Mouse (Mus musculus) hindbrain, embryonic 15.5 days (tissue): ENCODE results near the gene Hist1h3d. TPM values are rescaled to one million over a fixed set of nuclear protein-coding genes. Genes with fewer than 3 reads are reported as not detected.
"Not testable (repeated sequence)": the region's sequence is repeated elsewhere in the genome, so short reads cannot be mapped to it uniquely, and the experiment has no call there.

Experiments used
- ATAC-seq: fragments of 200-750 bp; cut with Nextera tagmentation; 2 replicates; pipeline ENCODE4 v1.8.0; 2017; ENCODE audit warnings: low read depth, moderate number of reproducible peaks, moderate TSS enrichment; ENCODE audit not compliant: low FRiP score
- H3K27ac ChIP-seq: fragments of 300-500 bp; sonication (generic); replicated peaks from 2 replicates; pipeline ENCODE4 v1.5.1; 2015; ENCODE audit warnings: mild to moderate bottlenecking, inconsistent platforms
- H3K27me3 ChIP-seq: fragments of 300-500 bp; sonication (generic); 2 replicates; pipeline ENCODE4 v1.6.1; 2015; ENCODE audit warnings: control low read depth, inconsistent platforms
- H3K36me3 ChIP-seq: fragments of 300-500 bp; sonication (generic); 2 replicates; pipeline ENCODE4 v1.6.1; 2015; ENCODE audit warnings: control low read depth, inconsistent platforms
- H3K4me1 ChIP-seq: fragments of 300-500 bp; sonication (generic); replicated peaks from 2 replicates; pipeline ENCODE4 v1.6.1; 2015; ENCODE audit warnings: control low read depth, inconsistent platforms
- H3K4me2 ChIP-seq: fragments of 300-500 bp; sonication (generic); 2 replicates; pipeline ENCODE4 v1.6.1; 2015; ENCODE audit warnings: moderate library complexity, mild to moderate bottlenecking, inconsistent platforms
- H3K4me3 ChIP-seq: fragments of 300-500 bp; sonication (generic); 2 replicates; pipeline ENCODE4 v1.5.1; 2015; ENCODE audit warnings: mild to moderate bottlenecking, inconsistent platforms
- H3K9ac ChIP-seq: fragments of 300-500 bp; sonication (generic); 2 replicates; pipeline ENCODE4 v1.6.1; 2015; ENCODE audit warnings: inconsistent platforms
- H3K9me3 ChIP-seq: fragments of 300-500 bp; sonication (generic); 2 replicates; pipeline ENCODE4 v1.6.1; 2016; ENCODE audit warnings: control low read depth, inconsistent platforms
- WGBS: fragments of 180-500 bp; shearing (Covaris S2); methylation state at CpG from one replicate; pipeline ENCODE4 v1.1.7; 2015; 5-methylcytosine and 5-hydroxymethylcytosine counted together
- polyA plus RNA-seq: library from polyadenylated mRNA; unstranded; fragments of >200 nt; fragmentation: Nextera tagmentation; extraction: Ambion mirVana; gene quantifications from 2 replicates; pipeline ENCODE4 v1.2.1, GENCODE M21; 2015

Hist1h3d gene
- polyA plus RNA-seq, 1 experiment from 2014 or later: 1.2 TPM

DNA sequence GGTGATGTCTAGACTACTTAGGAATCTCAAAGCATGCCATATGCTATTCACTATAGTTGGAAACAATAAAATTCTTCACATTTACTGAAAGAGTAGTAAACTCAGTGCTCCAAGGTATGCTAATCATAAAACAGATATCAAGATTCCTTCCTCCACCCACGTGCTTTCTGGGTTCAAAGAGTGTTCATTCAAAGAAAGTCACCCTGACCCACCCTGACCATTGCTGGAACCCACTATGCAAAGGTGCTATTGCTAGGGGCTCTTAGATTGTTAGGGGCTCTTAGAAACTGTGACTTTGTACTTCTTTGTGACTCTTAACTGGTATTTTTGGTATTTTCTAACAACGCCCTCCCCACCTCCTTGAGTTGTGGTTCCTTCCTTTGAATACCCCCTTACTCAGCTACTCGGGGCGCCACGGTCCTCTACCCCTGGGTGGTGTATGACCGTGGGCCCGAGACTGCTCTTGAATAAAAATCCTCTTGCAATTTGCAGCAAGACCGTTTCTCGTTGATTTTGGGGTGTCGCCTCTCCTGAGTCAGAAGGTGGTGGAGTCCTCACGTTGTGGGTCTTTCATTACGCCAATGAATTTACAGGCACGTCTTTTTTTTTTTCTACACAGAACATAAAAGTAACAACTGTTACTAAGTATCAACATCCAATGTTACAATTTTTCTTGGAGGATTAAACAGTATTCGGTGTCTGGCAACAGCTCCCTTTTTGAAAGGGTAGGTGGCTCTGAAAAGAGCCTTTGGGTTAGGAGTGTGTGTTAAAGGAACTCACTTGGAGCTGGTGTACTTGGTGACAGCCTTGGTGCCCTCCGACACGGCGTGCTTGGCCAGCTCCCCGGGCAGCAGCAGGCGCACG lies 2.3 kb upstream of the Hist1h3d start:
- H3K27me3 ChIP-seq, H3K9me3 ChIP-seq, ATAC-seq, H3K36me3 ChIP-seq: not testable (repeated sequence)
- Histone ChIP-seq H3K4me1 (peaks cover 41% of the 10 kb centered on the region), H3K9ac (peak overlapping the region; percentile 29; the same call in 1 of the 2 replicates), H3K27ac (peak overlapping the region; percentile 87), H3K4me2 (peak overlapping the region; percentile 58), H3K4me3 (peak overlapping the region; percentile 38)
- 8% methylated on average over 20 of the region's 20 CpGs for WGBS

DNA sequence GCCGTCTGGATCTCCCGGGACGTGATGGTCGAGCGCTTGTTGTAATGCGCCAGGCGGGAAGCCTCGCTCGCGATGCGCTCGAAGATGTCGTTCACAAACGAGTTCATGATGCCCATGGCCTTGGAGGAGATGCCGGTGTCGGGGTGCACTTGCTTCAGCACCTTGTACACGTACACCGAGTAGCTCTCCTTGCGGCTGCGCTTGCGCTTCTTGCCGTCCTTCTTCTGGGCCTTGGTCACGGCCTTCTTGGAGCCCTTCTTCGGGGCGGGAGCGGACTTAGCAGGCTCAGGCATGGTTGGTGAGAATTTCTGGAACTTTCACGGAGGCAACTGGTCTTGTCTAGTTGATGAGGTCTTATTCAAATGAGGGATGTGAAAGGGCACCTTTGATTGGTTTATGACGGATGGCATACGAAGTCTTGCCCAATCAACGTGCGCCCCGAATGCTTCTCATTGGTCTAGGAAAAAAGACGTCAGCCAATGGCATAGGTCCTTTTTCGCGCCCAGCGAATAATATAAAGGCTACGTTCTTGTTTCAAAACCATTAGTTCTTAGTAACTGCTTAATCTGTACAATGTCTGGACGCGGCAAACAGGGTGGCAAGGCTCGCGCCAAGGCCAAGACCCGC lies 1.6 kb upstream of the Hist1h3d start, which contains the start of the genes Hist1h2bf and Hist1h2ad:
Hist1h2bf (minus strand) TSS at position 299 of the 627 bp plus-strand sequence.
Hist1h2ad (plus strand) TSS at position 484 of the 627 bp plus-strand sequence.
- H3K9me3 ChIP-seq, H3K27me3 ChIP-seq, H3K36me3 ChIP-seq: not testable (repeated sequence)
- peak within 1 kb of the TSS; percentile 87 for H3K27ac ChIP-seq
- peak within 1 kb of the TSS; percentile 29; the same call in 1 of the 2 replicates for H3K9ac ChIP-seq
- peaks cover 41% of the 10 kb centered on the region for H3K4me1 ChIP-seq
- H3K4me3 ChIP-seq: peak within 1 kb of the TSS; percentile 43
- H3K4me2 ChIP-seq: peak within 1 kb of the TSS; percentile 58
- WGBS: under 1% methylated on average over 42 of the region's 42 CpGs
- ATAC-seq: peak; percentile 93

DNA sequence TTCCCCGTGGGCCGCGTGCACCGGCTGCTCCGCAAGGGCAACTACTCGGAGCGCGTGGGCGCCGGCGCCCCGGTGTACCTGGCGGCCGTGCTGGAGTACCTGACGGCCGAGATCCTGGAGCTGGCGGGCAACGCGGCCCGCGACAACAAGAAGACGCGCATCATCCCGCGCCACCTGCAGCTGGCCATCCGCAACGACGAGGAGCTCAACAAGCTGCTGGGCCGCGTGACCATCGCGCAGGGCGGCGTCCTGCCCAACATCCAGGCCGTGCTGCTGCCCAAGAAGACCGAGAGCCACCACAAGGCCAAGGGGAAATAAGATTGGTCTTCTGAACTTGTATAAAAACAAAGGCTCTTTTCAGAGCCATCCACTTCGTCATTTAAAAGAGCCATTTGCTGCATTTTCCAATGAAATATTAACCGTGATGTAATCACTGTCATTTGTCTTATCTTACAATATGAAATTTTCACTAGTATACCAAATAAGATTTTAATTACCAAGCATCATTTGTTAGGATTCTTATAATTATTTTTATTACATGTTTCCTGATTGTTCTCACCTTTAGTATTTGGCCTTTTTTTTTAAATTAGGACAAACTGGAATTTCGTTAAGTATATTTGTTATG lies 905 bp upstream of the Hist1h3d start:
- H3K4me1 ChIP-seq: peaks cover 39% of the 10 kb centered on the region
- not testable (repeated sequence) for ATAC-seq, H3K9me3 ChIP-seq, H3K36me3 ChIP-seq, H3K9ac ChIP-seq, H3K27me3 ChIP-seq
- H3K4me3 ChIP-seq: peak overlapping the region; percentile 43
- WGBS: under 1% methylated on average over 7 of the region's 39 CpGs
- peak overlapping the region; percentile 58 for H3K4me2 ChIP-seq
- H3K27ac ChIP-seq: peak overlapping the region; percentile 87

DNA sequence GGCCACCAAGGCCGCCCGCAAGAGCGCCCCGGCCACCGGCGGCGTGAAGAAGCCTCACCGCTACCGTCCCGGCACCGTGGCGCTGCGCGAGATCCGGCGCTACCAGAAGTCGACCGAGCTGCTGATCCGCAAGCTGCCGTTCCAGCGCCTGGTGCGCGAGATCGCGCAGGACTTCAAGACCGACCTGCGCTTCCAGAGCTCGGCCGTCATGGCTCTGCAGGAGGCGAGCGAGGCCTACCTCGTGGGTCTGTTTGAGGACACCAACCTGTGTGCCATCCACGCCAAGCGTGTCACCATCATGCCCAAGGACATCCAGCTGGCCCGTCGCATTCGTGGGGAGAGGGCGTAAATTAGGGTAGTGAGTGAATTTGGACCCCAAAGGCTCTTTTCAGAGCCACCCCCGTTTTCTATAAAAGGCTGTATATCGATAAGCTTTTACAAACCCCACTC lies 326 bp downstream of the Hist1h3d start:
- 2% methylated on average over 13 of the region's 40 CpGs for WGBS
- peak overlapping the region; percentile 58 for H3K4me2 ChIP-seq
- not testable (repeated sequence) for ATAC-seq, H3K27me3 ChIP-seq, H3K9me3 ChIP-seq, H3K36me3 ChIP-seq
- peak overlapping the region; percentile 79 for H3K27ac ChIP-seq
- peak overlapping the region; percentile 53; the same call in 1 of the 2 replicates for H3K9ac ChIP-seq
- H3K4me1 ChIP-seq: peaks cover 35% of the 10 kb centered on the region
- H3K4me3 ChIP-seq: peak overlapping the region; percentile 43

DNA sequence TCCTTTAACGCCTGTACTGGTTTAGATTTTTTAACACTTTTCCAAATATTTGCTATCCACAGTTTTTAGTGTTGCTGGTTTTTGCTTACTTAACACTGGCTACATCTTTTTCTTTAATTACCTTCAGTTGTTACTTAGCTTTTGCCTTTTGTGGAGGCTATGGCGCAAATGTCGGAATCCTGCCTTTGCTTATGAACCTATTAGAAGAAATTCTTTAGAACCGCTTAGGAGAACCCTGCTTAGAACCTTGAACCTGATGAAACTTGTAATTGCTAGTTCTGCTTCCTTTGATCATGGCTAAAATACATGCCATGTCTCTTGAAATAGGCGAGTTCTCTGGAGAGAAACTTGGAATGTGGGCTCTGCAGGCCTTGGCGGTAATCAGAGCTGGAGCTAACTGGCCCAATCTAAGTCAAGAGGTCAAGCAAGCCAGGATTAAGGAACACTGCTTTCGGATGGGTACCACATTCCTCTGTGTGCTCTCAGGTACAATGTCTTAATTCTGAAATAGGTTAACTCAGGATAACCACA lies 853 bp downstream of the Hist1h3d start:
- ATAC-seq: no peak
- H3K4me3 ChIP-seq: peak overlapping the region; percentile 43
- H3K9ac ChIP-seq: peak overlapping the region; percentile 53; the same call in 1 of the 2 replicates
- peak overlapping the region; percentile 58 for H3K4me2 ChIP-seq
- H3K4me1 ChIP-seq: peaks cover 37% of the 10 kb centered on the region
- WGBS: 9% methylated on average over 7 of the region's 7 CpGs
- H3K9me3 ChIP-seq: no peaks in the 10 kb centered on the region
- no peaks in the 10 kb centered on the region for H3K27me3 ChIP-seq
- H3K36me3 ChIP-seq: no peaks in the 10 kb centered on the region
- peak overlapping the region; percentile 79 for H3K27ac ChIP-seq

DNA sequence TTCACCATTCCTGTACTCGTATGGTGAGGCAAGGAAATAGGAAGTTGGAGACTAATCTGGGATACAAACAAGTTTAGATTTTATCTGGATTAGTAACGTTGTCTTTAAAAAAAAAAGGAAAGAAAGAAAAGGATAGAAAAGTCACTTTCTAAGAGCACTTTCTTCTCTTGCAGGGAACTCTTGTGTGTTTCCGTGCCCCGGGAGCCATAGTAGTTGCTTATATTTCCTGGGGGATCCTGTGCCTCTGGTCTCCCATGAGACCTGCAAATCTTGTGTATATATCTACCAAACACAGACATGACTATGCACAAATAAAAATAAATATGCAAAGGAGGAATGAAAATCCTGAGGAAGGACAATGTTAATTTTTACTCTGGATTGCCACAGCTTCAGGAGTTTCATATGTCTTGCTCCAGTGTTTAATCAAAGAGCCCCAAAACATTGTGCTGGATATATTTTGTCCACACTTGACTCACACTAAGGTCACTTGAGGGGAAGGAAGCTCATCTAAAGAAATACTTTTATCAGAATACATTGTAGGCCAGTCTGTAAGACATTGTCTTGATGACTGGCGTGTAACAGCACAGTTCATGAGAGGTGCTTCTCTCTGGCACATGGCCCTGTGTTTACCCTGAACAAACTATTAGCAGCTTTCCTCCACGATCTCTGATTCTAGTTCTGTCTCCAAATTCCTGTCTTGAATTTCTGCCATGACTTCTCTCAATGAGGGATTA lies 1.5 kb downstream of the Hist1h3d start:
- H3K9ac ChIP-seq: 0 out of 2 replicates have a peak overlapping the region, but pooled peaks have one; percentile 16

DNA sequence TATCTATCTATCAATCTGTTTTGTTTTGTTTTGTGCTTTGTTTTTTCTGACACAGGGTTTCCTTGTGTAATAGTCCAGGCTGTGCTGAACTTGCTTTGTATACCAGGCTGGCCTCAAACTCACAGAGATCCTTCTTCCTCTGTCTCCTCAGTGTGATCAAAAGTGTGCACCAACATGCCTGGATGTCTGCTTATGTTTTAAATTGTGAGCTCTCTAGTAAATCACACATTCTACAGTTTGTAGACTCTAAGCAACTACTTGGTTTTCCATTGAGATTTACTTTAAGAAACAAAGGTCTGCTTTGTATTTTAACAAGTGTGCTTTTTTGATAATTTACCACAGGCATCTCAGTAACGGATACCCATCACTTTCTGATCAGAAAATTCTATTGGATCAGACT lies 2.3 kb downstream of the Hist1h3d start:
- no peak overlapping the region for H3K27ac ChIP-seq
- H3K4me1 ChIP-seq: peaks cover 37% of the 10 kb centered on the region
- H3K27me3 ChIP-seq: no peaks in the 10 kb centered on the region
- H3K4me3 ChIP-seq: no peak overlapping the region
- no peaks in the 10 kb centered on the region for H3K9me3 ChIP-seq
- H3K4me2 ChIP-seq: no peak overlapping the region
- H3K36me3 ChIP-seq: no peaks in the 10 kb centered on the region
- 92% methylated on average over 1 of the region's 1 CpGs for WGBS
- H3K9ac ChIP-seq: no peak overlapping the region
- no peak for ATAC-seq

More for the DNA sequence above, 1.5 kb downstream of the Hist1h3d start:
- Histone ChIP-seq H3K4me2 (peak overlapping the region; percentile 58), H3K36me3 (no peaks in the 10 kb centered on the region), H3K9me3 (no peaks in the 10 kb centered on the region), H3K4me3 (peak overlapping the region; percentile 43; the same call in 1 of the 2 replicates), H3K4me1 (peaks cover 37% of the 10 kb centered on the region), H3K27me3 (no peaks in the 10 kb centered on the region), H3K27ac (peak overlapping the region; percentile 79; the same call in 1 of the 2 replicates)
- no peak for ATAC-seq
- 51% methylated on average over 6 of the region's 6 CpGs for WGBS

DNA sequence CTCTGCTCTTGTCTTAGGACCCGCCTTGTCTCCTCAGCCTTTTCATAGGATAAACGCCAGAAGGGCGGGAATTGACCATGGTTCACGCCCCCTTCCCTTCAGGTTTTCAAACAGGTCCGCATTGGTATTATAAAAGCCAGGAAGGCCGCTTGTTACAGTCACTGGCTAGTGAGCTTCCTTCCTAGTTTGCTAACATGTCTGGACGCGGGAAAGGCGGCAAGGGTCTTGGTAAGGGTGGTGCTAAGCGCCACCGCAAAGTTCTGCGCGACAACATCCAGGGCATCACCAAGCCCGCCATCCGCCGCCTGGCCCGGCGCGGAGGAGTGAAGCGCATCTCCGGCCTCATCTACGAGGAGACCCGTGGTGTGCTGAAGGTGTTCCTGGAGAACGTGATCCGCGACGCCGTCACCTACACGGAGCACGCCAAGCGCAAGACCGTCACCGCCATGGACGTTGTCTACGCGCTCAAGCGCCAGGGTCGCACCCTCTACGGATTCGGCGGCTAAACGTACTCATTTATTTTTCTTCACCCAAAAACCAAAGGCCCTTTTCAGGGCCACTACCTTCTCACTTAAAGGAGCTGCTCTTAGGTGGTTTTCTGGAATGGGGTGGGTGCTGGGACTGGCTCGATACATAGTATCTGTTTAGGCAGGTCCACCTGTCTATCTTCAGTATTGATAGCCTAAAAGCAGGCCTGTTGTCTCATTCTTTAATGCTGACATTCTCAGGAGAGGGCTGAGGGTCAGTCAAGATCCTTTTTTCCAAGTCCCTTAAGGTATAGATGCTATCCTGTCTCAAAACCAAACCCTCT lies 6.0 kb downstream of the Hist1h3d start, which contains the start of gene Hist1h4d:
Hist1h4d (plus strand) TSS at position 191 of the 811 bp plus-strand sequence.
- Histone ChIP-seq H3K4me1 (peaks cover 39% of the 10 kb centered on the region), H3K4me2 (peak within 1 kb of the TSS; percentile 81), H3K27ac (peak within 1 kb of the TSS; percentile 80), H3K9me3 (no peaks in the 10 kb centered on the region), H3K9ac (peak within 1 kb of the TSS; percentile 48), H3K27me3 (no peaks in the 10 kb centered on the region), H3K4me3 (peak within 1 kb of the TSS; percentile 53), H3K36me3 (no peaks in the 10 kb centered on the region)
- WGBS: under 1% methylated on average over 43 of the region's 43 CpGs
- ATAC-seq: peak; percentile 95

DNA sequence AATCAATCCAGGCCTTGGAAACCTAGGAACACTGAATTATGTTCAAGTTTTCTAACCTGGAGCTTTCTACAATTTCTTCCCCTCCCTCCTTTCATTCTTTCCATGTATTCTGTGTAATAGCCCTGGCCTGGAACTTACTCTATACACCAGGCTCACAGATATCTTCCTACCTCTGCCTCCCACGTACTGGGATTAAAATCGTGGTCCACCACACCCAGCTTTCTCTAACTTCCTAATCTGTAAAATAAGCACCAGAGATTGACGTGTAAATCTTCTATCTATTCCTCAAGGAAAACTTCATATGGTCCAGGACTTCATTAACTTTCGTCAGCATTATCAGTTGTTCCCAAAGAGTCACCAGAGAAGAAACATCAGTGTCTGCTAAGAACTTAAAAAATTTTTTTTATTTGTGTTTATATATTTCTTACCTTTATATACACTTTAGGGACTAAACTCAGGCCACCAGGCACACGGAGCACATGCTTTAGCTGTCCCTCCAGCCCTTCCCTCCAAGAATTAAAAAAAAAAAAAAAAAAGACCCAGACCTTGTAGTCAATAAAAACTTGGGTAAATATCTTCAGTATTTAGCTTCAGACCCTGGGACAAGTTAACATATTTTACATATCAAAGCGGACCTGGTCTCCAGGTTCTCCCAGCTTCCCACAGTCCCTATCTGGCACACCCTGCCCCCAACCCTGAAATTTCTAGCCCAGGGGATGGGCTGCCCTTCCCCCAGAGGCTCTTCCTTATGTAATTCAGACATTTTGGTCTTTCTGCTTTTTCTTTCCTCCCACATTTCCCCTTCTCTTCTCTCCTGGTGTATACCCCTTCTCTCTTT lies 6.9 kb downstream of the Hist1h3d start:
- ATAC-seq: no peak
- Histone ChIP-seq H3K4me3 (peak overlapping the region; percentile 53), H3K27ac (peak overlapping the region; percentile 80), H3K4me1 (peaks cover 38% of the 10 kb centered on the region), H3K36me3 (no peaks in the 10 kb centered on the region), H3K9ac (peak overlapping the region; percentile 48), H3K9me3 (no peaks in the 10 kb centered on the region), H3K27me3 (no peaks in the 10 kb centered on the region), H3K4me2 (peak overlapping the region; percentile 81)
- 8% methylated on average over 6 of the region's 6 CpGs for WGBS
